Mouse (Mus musculus) ES-Bruce4 (cell line): ENCODE data around the gene Xpo5. TPM values are rescaled to one million over a fixed set of nuclear protein-coding genes. Genes with fewer than 3 reads are reported as not detected.

Source experiments
- H3K27ac ChIP-seq: 2 replicates; pipeline ENCODE4 v1.5.1; 2012; ENCODE audit warnings: low read length, inconsistent platforms; ENCODE audit not compliant: insufficient read depth
- H3K27me3 ChIP-seq: 2 replicates; pipeline ENCODE4 v1.6.1; 2012; ENCODE audit warnings: mild to moderate bottlenecking, low read length, inconsistent platforms; ENCODE audit not compliant: control insufficient read depth, poor library complexity, insufficient read depth, severe bottlenecking
- H3K36me3 ChIP-seq: 2 replicates; pipeline ENCODE4 v1.6.1; 2012; ENCODE audit warnings: inconsistent platforms, mild to moderate bottlenecking, low read length, moderate library complexity; ENCODE audit not compliant: control insufficient read depth, poor library complexity, insufficient read depth, severe bottlenecking
- H3K4me1 ChIP-seq: one replicate; pipeline ENCODE4 v1.8.1; 2011; ENCODE audit warnings: low read length; ENCODE audit not compliant: control insufficient read depth, insufficient read depth
- H3K4me3 ChIP-seq: 2 replicates; pipeline ENCODE4 v1.5.1; 2011; ENCODE audit warnings: low read depth, mild to moderate bottlenecking, low read length
- H3K9ac ChIP-seq: 2 replicates; pipeline ENCODE4 v1.6.1; 2012; ENCODE audit warnings: low read depth, mild to moderate bottlenecking, inconsistent platforms; ENCODE audit not compliant: poor library complexity, severe bottlenecking
- H3K9me3 ChIP-seq: replicated peaks from 2 replicates; pipeline ENCODE4 v1.6.1; 2012; ENCODE audit warnings: mild to moderate bottlenecking, low read length, inconsistent platforms; ENCODE audit not compliant: control insufficient read depth, poor library complexity, insufficient read depth, severe bottlenecking
- CTCF ChIP-seq: IDR thresholded peaks from one replicate; pipeline ENCODE4 v1.8.1; 2011; ENCODE audit warnings: low read depth, low read length
- EP300 ChIP-seq: IDR thresholded peaks from 2 replicates; pipeline ENCODE4 v1.6.1; 2011; ENCODE audit warnings: low read depth, low read length; ENCODE audit not compliant: insufficient read depth
- POLR2A ChIP-seq: IDR thresholded peaks from one replicate; pipeline ENCODE4 v1.8.1; 2011; ENCODE audit warnings: low read length; ENCODE audit not compliant: insufficient read depth
- polyA plus RNA-seq: library from polyadenylated mRNA; stranded (reverse); fragments of >200 nt; gene quantifications from 2 replicates; pipeline ENCODE4 v1.2.4, GENCODE M21; 2011; ENCODE audit warnings: low read depth; ENCODE audit not compliant: missing spikeins, insufficient read depth, insufficient read length

The Xpo5 gene
- polyA plus RNA-seq, 1 experiment: 77.8 TPM

DNA sequence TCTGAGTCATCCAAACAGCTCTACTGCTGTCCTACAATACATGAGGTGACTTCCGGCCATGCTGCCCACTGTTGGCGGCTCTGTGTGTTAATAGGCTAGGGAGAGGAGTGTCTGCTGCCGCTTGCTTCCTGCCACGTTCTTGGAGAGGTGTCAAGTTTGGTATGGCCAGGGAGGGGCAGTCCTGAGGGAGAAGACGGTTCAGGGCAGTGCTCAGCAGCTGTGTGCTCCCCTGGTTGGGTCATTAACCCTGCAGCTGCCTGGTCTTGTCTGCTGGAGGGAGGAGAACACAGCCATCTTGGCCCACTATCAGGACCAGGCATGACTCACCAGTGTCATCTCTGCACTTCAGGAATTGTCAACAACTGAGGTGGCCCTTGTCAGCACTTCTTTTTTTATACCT is 34.3 kb upstream of the Xpo5 start:
- no peaks in the 10 kb centered on the region for H3K27me3 ChIP-seq
- H3K9ac ChIP-seq: no peak overlapping the region
- H3K4me1 ChIP-seq: no peaks in the 10 kb centered on the region
- peaks cover 8% of the 10 kb centered on the region for H3K36me3 ChIP-seq
- TF ChIP-seq CTCF: no peak
- no peak for TF ChIP-seq EP300
- no peak for TF ChIP-seq POLR2A
- H3K4me3 ChIP-seq: no peak overlapping the region
- H3K9me3 ChIP-seq: no peaks in the 10 kb centered on the region
- H3K27ac ChIP-seq: no peak overlapping the region

GRCm38 (mm10) chr17:46168768-46169167 is 33.8 kb upstream of the Xpo5 start:
- Histone ChIP-seq H3K36me3 (peaks cover 9% of the 10 kb centered on the region), H3K9ac (no peak overlapping the region), H3K27ac (no peak overlapping the region), H3K4me1 (no peaks in the 10 kb centered on the region), H3K4me3 (no peak overlapping the region), H3K9me3 (no peaks in the 10 kb centered on the region), H3K27me3 (no peaks in the 10 kb centered on the region)
- TF ChIP-seq POLR2A (no peak), CTCF (no peak), EP300 (no peak)

- H3K4me3 ChIP-seq: no peak overlapping the region
- H3K9me3 ChIP-seq: no peaks in the 10 kb centered on the region
- H3K36me3 ChIP-seq: peaks cover 13% of the 10 kb centered on the region
- no peak overlapping the region for H3K27ac ChIP-seq
- H3K4me1 ChIP-seq: no peaks in the 10 kb centered on the region
- no peak for TF ChIP-seq POLR2A
- TF ChIP-seq CTCF: peak; percentile 60
- TF ChIP-seq EP300: no peak
- H3K9ac ChIP-seq: no peak overlapping the region
- H3K27me3 ChIP-seq: no peaks in the 10 kb centered on the region
These were observed 32.0 kb upstream of the Xpo5 start for GRCm38 (mm10) chr17:46170538-46170937.

DNA sequence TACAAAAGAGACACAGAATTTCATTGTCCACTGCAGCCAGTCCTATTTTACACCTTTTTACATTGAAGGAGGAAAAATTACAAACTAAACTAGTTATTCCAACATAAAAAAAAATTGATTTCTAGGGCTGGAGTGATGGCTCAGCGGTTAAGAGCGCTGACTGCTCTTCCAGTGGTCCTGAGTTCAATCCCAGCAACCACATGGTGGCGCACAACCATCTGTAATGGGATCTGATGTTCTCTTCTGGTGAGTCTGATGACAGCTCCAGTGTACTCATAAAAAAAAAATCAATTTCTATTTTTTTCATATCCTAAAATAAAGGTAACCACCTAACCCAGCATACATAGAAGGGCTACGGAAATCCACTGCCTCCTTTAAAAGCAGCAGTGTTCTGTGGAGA is 20.3 kb upstream of the Xpo5 start:
- H3K9me3 ChIP-seq: no peaks in the 10 kb centered on the region
- H3K27ac ChIP-seq: no peak overlapping the region
- no peak for TF ChIP-seq EP300
- TF ChIP-seq POLR2A: no peak
- peak; percentile 50 for TF ChIP-seq CTCF
- no peak overlapping the region for H3K9ac ChIP-seq
- H3K4me3 ChIP-seq: no peak overlapping the region
- H3K27me3 ChIP-seq: no peaks in the 10 kb centered on the region
- peaks cover 48% of the 10 kb centered on the region for H3K36me3 ChIP-seq
- no peaks in the 10 kb centered on the region for H3K4me1 ChIP-seq

DNA sequence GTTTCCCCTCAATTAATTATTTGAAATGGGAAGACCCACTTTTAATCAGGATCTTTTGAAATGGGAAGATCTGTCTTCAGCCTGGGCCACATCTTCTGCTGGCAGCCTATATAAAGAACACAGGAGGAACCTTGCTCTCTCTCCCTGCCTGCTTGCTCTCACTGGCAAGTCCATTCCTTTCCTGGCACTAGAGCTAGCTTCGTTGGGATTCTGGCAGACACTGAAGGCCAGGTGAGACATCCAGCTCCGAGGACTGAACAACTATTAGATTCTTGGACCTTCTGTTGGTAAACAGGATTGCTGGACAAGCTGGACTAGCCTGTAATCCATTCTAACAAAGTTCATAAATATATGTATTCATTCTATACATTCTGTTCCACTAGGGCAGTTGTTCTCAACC is 13.8 kb upstream of the Xpo5 start:
- no peak overlapping the region for H3K9ac ChIP-seq
- no peaks in the 10 kb centered on the region for H3K9me3 ChIP-seq
- no peaks in the 10 kb centered on the region for H3K27me3 ChIP-seq
- H3K4me3 ChIP-seq: no peak overlapping the region
- peaks cover 28% of the 10 kb centered on the region for H3K36me3 ChIP-seq
- no peak for TF ChIP-seq CTCF
- no peak for TF ChIP-seq POLR2A
- no peak for TF ChIP-seq EP300
- no peak overlapping the region for H3K27ac ChIP-seq
- no peaks in the 10 kb centered on the region for H3K4me1 ChIP-seq

GRCm38 (mm10) chr17:46201151-46201550 is 1.4 kb upstream of the Xpo5 start:
- peak overlapping the region; percentile 94 for H3K9ac ChIP-seq
- H3K4me3 ChIP-seq: no peak overlapping the region
- H3K9me3 ChIP-seq: no peaks in the 10 kb centered on the region
- no peak overlapping the region for H3K27ac ChIP-seq
- peaks cover 31% of the 10 kb centered on the region for H3K36me3 ChIP-seq
- no peaks in the 10 kb centered on the region for H3K27me3 ChIP-seq
- no peaks in the 10 kb centered on the region for H3K4me1 ChIP-seq
- TF ChIP-seq POLR2A: no peak
- no peak for TF ChIP-seq EP300
- TF ChIP-seq CTCF: no peak

DNA sequence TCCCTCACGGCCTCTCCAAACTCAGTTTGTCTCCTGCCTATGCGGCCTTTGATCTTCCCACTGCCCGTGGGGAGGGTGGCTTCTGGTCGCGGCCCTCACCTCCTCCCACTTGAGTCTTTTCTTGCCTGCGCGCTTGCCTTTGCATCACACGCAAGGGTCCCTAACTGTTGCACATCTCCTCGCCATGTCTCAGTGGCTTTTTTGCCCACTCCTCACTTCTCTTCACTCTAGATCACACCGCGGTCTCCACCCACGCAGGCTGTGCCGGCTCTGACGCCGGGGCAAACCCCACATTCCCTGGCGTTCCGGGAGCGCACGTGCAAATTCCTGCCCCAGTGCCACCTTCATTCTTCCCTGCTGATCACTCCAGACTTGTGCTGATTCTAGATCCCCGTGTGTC is 496 bp downstream of the Xpo5 start:
- H3K27me3 ChIP-seq: no peaks in the 10 kb centered on the region
- peak overlapping the region; percentile 21 for H3K27ac ChIP-seq
- H3K9me3 ChIP-seq: no peaks in the 10 kb centered on the region
- peak overlapping the region; percentile 94 for H3K4me3 ChIP-seq
- H3K4me1 ChIP-seq: no peaks in the 10 kb centered on the region
- TF ChIP-seq EP300: no peak
- TF ChIP-seq POLR2A: no peak
- no peak for TF ChIP-seq CTCF
- H3K36me3 ChIP-seq: peaks cover 39% of the 10 kb centered on the region
- H3K9ac ChIP-seq: peak overlapping the region; percentile 94
